Mouse (Mus musculus) thymus, postnatal 10 days (tissue): ENCODE measurements around the gene Midn.

Experiments
- DNase-seq, 2 experiments: peaks; one replicate each; pipeline ENCODE4 v3.0.0; 2021; ENCODE audit warnings: low spot score in 2 of 2

Gene Midn

GRCm38 (mm10) chr10:80147719-80148601, at the start of gene Midn:
TSS of gene Midn (plus strand) at chr10:80148272.
- peak; percentile 70 to 75 for DNase-seq

- DNase-seq, result no peak
These were observed 49.4 kb upstream of the Midn start for GRCm38 (mm10) chr10:80098630-80099029.

- DNase-seq, result no peak
These were observed 47.1 kb upstream of the Midn start for GRCm38 (mm10) chr10:80100982-80101381.

GRCm38 (mm10) chr10:80102216-80102915, 45.7 kb upstream of the Midn start:
- DNase-seq, result peak; percentile 79 to 90

GRCm38 (mm10) chr10:80103032-80103431, 45.0 kb upstream of the Midn start:
- no peak for DNase-seq

- DNase-seq, result no peak
These were observed 43.9 kb upstream of the Midn start for GRCm38 (mm10) chr10:80104181-80104580.

GRCm38 (mm10) chr10:80105460-80105859, 42.6 kb upstream of the Midn start, which contains the start of gene Sbno2:
TSS of gene Sbno2 (minus strand) at chr10:80105571.
- DNase-seq, result no peak

GRCm38 (mm10) chr10:80105926-80106325, 42.1 kb upstream of the Midn start:
- DNase-seq, result no peak

- DNase-seq, result no peak
These were observed 40.4 kb upstream of the Midn start for GRCm38 (mm10) chr10:80107678-80108077.

GRCm38 (mm10) chr10:80114341-80115284, 33.5 kb upstream of the Midn start:
- peak; percentile 87 to 94 for DNase-seq

- peak; percentile 98 to 100 for DNase-seq
These were observed 32.7 kb upstream of the Midn start, which contains the start of gene Stk11 for GRCm38 (mm10) chr10:80115290-80115943. TSS of gene Stk11 (plus strand) at chr10:80115803.

GRCm38 (mm10) chr10:80115944-80116335, 32.1 kb upstream of the Midn start:
- no peak for DNase-seq

- DNase-seq, result no peak
These were observed 31.5 kb upstream of the Midn start for GRCm38 (mm10) chr10:80116563-80116926.

GRCm38 (mm10) chr10:80116927-80117691, 31.0 kb upstream of the Midn start:
- DNase-seq, result no peak

GRCm38 (mm10) chr10:80117736-80118135, 30.3 kb upstream of the Midn start:
- no peak for DNase-seq

GRCm38 (mm10) chr10:80118552-80118951, 29.5 kb upstream of the Midn start:
- DNase-seq, result no peak

GRCm38 (mm10) chr10:80120146-80120545, 27.9 kb upstream of the Midn start:
- no peak for DNase-seq

- DNase-seq, result no peak
These were observed 26.4 kb upstream of the Midn start for GRCm38 (mm10) chr10:80121639-80122038.

- DNase-seq, result no peak
These were observed 24.0 kb upstream of the Midn start for GRCm38 (mm10) chr10:80123932-80124562.

GRCm38 (mm10) chr10:80127920-80128319, 20.2 kb upstream of the Midn start:
- no peak for DNase-seq
